Mouse (Mus musculus): ENCODE results near the gene Ptpn20.

GRCm38 (mm10) chr14:33639357-33639756, 50.4 kb downstream of the Ptpn20 start:
- TF ChIP-seq CTCF (IDR thresholded peaks at IDR 0.05; ENCODE audit: control insufficient read depth, insufficient read depth, insufficient replicate concordance, low read depth, low read length) (no peak), POLR2A (IDR thresholded peaks at IDR 0.05; ENCODE audit: control insufficient read depth, low read depth, low read length) (no peak)
